Mouse (Mus musculus) left cerebral cortex, postnatal 10 days (tissue): ENCODE results near the gene Exph5. TPM values are rescaled to one million over a fixed set of nuclear protein-coding genes. Genes with fewer than 3 reads are reported as not detected.
A peak's percentile ranks its signal among the peaks of the same experiment; 100 is the strongest.

Experiments used
- DNase-seq, 2 experiments: peaks; one replicate each; pipeline ENCODE4 v3.0.0; 2021 to 2022; ENCODE audit warnings: low spot score in 2 of 2, mixed read lengths in 1 of 2; ENCODE audit errors: extremely low spot score in 1 of 2
- intact Hi-C: fragments of 180-260 bp; cut with DNase I; formaldehyde crosslinking; loops from one replicate; pipeline ENCODE4 v1.15.1; 2025
- total RNA-seq, 2 experiments: library from RNA; stranded (reverse); gene quantifications; 2 replicates each; pipeline ENCODE4 v1.2.3; 2021

Exph5 gene
- total RNA-seq = 1 to 10 TPM; 6.6 to 7.9 TPM

DNA sequence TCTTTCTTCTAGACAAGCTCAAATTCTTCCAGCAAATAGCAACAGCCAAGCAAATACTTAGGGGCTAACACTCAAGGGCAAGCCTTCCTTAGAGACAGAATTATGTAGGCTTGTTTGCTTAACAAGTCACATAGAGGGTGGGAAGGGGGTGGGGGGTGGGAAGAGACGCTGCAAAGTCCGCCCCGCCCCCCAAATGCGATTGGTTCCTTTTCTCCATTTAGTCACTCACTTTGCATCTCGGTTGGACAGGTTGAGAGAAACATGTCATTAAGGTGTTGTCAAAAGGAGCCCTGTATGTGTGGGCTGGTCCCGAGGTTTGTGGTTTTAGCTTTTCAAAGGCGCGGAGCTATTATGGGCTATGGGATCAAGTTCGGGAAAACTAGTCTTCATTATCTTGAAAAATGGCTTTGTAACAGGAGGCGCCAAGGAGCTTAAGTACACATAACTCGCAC lies at the start of gene Exph5:
TSS of gene Exph5 (plus strand) at position 402 of the 452 bp plus-strand sequence.
- peak in 1 of 2 experiments; percentile 62 for DNase-seq
- intact Hi-C loops = no loop called here

DNA sequence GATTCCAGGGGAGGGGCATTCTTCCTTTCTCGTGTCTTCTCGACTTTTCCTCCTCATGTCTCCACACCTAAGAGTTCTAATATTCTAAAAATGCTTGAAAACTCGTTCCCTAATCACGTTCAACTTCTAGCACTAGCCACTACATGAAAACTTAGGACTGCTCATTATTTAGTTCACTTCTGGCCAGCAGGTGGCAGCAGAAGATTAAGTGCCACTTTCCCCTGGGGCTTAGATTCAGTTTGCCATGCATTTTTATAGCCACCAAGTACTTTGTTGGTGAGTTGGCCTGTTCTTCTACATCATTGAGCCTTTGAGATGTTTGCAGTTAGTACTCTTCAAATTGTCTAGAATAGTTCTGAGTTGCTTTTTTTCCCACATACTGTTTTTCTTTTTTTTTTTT lies 47.1 kb upstream of the Exph5 start:
- DNase-seq = peak; percentile 76 to 79
- intact Hi-C loops = loop anchor here (2.0 to 10.0 kb wide), 2 partner anchors 144 to 230 kb away; no protein-coding TSS in a partner anchor

- intact Hi-C loops = loop anchor here (10.0 kb wide), 1 partner anchor 228 kb away; no protein-coding TSS in a partner anchor
- DNase-seq = no peak
Measured at GRCm38 (mm10) chr9:53256690-53257305, 44.7 kb upstream of the Exph5 start.

DNA sequence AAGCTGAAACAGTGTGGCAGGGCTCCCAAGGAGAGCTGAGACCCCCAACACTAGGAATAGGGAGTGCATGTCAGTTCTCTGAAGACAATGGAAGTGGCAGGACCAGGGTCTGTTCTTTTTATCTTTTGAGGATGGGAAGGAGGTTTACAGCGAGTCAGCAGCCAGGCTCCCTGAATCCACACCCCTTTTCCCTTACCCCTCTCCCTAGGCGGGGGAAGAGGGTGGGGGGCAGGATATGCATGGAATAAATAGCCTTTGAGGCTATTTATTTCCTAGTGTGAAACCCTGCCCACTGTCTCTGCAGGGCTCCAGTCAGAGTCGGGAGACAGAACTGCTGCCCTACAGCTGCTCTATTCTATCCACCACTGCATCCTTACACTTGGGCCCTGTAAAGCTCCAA lies 43.7 kb upstream of the Exph5 start:
- intact Hi-C loops = loop anchor here (10.0 kb wide), 1 partner anchor 227 kb away; no protein-coding TSS in a partner anchor
- DNase-seq = peak in 1 of 2 experiments; percentile 60

- DNase-seq = no peak
- intact Hi-C loops = loop anchor here (10.0 kb wide), 1 partner anchor 227 kb away; no protein-coding TSS in a partner anchor
Measured at GRCm38 (mm10) chr9:53258199-53258598, 43.3 kb upstream of the Exph5 start.

DNA sequence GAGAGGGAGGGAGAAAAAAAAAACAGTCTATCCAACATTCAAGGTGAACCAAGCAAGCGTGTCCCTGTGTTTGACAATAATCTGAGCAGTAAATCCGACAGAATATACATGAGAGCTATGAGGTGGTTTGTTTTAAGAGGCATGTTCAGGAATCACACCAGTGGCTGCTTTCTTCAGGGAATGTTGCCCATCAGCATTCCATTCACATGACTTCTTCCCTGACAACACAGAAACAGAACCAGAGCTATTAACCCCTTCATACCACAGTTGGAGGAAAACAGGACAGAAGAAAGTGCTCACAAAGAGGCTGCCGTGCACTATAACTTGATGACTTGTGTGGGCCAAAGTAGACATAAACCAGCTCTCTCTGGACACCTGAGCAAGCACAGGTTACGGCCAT lies 37.1 kb upstream of the Exph5 start:
- intact Hi-C loops = no loop called here
- DNase-seq = no peak

- DNase-seq = no peak
Measured at GRCm38 (mm10) chr9:53265589-53265988, 35.9 kb upstream of the Exph5 start.

GRCm38 (mm10) chr9:53268036-53268435 lies 33.4 kb upstream of the Exph5 start:
- no peak for DNase-seq
- intact Hi-C loops = no loop called here

More at GRCm38 (mm10) chr9:53265589-53265988, 35.9 kb upstream of the Exph5 start:
- intact Hi-C loops = no loop called here

DNA sequence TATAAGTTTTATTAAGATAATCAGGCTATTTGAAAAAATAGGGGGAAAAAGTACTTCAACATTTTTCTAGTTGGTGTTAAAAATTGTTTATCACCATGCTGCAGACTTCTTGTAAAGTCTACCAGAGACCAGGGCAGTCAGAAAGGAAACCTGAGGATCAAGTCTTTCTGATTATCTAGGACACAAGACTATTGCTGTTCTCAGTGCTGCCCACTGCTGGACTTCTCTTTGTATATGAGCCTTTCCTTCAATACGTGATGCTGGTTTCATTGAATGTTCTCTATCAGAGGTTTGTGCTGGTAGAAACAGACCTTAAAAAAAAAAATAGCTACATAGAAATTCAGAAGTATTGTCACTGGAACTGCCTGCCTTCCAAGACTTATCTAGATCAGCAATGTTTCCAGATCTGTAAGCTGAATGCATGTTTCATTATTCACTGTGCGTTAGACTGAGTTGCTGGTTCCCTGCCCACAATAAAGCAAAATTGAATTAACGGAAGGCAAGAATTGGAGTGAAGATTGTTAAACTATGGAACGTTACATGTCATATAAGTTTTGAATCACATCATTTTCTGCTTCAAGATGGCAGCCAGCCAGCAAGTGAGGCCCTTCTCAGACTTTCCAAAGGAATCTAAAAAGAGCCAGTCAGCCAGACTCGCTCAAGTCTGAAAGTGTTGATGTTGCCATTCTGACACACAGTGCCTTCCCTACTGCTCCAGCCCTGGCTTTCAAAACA lies 32.6 kb upstream of the Exph5 start:
- peak in 1 of 2 experiments; percentile 44 for DNase-seq
- intact Hi-C loops = no loop called here

DNA sequence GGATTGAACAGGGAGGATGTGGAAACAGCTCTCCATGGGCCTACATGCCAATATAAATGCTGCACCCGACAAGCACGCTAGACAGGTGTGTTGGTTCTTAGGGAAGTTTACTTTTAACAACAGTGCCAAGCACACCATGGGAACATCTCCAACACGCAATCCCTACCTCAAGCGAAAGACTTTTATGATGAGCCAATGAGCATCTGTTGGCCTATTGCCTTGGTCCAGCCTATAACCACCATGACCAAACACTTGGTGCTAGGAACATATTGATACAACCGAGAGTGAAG lies 32.1 kb upstream of the Exph5 start:
- intact Hi-C loops = no loop called here
- no peak for DNase-seq

DNA sequence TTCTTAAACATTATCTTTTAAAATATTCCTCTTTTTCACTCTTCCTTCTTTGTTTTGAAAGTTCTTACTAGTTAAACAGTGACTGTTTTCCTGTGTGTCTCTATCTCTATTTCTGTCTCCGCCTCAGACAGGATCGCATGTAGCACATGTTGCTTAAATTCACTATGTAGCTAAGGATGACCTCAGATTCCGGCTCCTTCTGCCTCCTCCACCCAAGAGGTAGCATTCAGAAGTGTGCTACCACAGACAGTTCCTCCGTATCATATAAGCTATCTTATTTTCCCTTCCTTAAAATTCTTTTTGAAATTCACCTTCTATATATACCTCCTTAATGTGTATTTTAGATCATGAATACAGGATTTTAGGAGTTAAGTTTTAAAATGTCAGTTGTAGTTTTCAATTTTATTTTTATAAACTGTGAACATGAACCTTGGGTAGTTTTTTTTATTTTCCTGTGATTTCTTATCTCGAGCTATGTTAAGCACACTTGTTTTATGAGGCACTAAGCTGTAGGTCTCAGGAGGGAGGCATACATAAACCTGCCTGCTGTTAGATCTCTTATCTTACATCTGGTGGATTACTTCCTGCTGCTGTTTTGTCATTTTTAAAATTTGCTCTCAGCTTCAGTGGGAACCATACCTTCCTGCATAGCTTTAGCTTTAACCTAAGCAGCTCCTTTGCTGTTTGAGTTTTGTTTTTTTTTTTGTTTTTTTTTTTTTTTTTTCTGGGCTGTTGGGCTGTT lies 30.0 kb upstream of the Exph5 start:
- no peak for DNase-seq
- intact Hi-C loops = no loop called here

GRCm38 (mm10) chr9:53272207-53272606 lies 29.3 kb upstream of the Exph5 start:
- DNase-seq = no peak
- intact Hi-C loops = no loop called here

DNA sequence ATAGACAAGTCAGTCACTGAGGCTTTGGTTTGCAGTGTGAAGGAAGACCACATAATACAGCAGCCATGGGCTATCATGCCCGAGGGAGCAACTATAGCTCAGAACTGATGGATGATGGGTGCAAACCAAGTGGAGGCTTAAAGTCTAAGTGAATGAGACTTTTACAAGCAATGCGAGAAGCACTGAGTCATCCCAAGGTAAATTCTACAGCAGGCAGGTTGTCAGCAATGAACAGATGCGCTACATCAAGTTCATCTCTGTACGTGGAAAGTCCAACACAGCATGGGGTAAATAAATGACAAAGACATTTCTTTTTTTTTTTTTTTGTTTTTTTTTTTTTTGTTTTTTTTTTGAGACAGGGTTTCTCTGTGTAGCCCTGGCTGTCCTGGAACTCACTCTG lies 28.8 kb upstream of the Exph5 start:
- intact Hi-C loops = no loop called here
- no peak for DNase-seq

- DNase-seq = no peak
- intact Hi-C loops = no loop called here
Measured at GRCm38 (mm10) chr9:53276381-53276780, 25.1 kb upstream of the Exph5 start.

- DNase-seq = no peak
- intact Hi-C loops = no loop called here
Measured at GRCm38 (mm10) chr9:53278997-53279396, 22.5 kb upstream of the Exph5 start.

GRCm38 (mm10) chr9:53286793-53287192 lies 14.7 kb upstream of the Exph5 start:
- DNase-seq = no peak
- intact Hi-C loops = no loop called here

GRCm38 (mm10) chr9:53290006-53290405 lies 11.5 kb upstream of the Exph5 start:
- intact Hi-C loops = no loop called here
- no peak for DNase-seq

GRCm38 (mm10) chr9:53292833-53293232 lies 8.6 kb upstream of the Exph5 start:
- intact Hi-C loops = no loop called here
- DNase-seq = no peak

- intact Hi-C loops = no loop called here
- DNase-seq = no peak
Measured at GRCm38 (mm10) chr9:53301801-53302311, 386 bp downstream of the Exph5 start.
